Mouse (Mus musculus): ENCODE measurements around the gene Zbtb20.

The Zbtb20 gene

GRCm38 (mm10) chr16:43303245-43304197 lies 427.8 kb downstream of the Zbtb20 start:
- DNase-seq: peak; percentile 16 to 46

DNA sequence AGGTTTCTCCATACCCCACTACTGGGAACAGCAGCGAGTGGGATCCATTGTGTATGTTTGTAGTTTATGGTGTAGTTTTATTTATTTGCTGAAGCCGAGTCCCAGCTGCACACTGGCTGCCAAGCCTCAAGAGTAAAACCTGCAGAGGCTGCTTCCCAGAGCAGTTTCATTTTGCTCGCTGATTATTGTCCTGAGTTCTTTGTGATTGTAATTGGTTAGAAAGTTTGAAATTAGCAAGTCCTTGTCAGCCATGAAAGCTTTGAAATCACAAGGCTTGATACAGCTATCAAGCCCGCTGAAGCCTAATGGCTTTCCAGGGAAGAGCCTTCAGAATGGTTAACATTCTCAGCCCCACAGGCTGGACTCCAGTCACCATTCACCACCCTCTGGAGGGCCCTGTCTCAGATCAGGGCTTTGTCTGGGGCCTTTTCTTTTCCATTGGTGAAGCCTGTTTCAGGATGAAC lies 434.3 kb downstream of the Zbtb20 start:
- DNase-seq: no peak

GRCm38 (mm10) chr16:43324009-43324408 lies 448.3 kb downstream of the Zbtb20 start:
- DNase-seq: no peak

DNA sequence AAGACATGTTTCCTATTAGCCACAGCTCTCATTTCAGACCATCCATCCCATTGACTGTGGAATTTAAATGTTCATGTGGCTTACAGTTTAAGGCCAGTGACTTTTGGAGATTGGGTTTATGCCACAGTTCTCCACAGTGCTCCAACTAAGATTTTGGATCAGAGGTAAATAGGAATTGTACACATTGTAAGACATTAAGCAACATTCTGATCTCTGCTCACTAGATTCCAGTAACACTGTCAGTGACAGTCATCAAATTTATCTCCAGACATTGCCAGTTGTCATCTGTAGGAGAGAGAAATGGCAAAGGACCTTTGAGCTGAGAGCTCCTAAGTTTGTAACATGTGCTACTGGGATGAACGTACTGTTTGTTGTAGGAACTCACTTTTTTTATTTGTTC lies 452.5 kb downstream of the Zbtb20 start:
- no peak for DNase-seq

- no peak for DNase-seq
These were observed 454.5 kb downstream of the Zbtb20 start for GRCm38 (mm10) chr16:43330206-43330605.

- no peak for DNase-seq
These were observed 455.8 kb downstream of the Zbtb20 start for GRCm38 (mm10) chr16:43331440-43331839.

DNA sequence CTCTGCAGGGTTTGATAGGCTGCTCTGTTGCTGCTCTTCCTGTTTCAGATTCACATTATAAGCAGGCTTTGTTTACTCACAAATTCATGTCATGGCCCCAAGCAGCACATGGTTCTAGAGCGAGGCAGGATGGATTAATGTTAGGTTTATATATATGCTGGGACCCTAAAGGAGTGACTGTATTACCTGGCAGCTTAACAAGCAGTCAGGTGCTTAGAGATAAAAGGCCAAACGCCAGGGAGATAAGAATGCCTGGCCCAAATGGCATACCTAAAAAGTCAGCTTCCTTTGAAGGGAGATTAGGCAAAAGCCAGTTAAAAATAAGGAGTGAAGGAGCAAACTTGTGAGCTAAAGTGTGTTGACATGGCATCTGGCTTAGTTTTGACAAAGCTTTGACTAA lies 457.1 kb downstream of the Zbtb20 start:
- no peak for DNase-seq

DNA sequence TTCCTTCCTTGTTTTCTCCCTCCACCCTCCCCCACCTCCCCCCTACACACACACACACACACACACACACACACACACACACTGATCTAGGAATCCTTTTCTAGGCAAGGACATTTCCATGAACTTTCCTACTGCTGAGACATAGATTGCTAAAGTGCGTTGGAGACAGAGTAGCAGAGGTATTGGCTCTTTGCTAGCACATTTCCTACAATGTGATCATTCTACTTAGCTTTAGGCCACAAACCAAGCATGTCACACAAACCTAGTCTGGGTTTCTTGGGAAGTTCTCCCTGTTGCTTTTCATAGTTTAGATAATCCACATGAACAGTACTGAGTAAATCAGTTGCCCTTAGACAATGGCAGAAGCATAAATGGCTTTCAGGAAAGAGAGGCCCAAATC lies 457.6 kb downstream of the Zbtb20 start:
- DNase-seq: no peak

DNA sequence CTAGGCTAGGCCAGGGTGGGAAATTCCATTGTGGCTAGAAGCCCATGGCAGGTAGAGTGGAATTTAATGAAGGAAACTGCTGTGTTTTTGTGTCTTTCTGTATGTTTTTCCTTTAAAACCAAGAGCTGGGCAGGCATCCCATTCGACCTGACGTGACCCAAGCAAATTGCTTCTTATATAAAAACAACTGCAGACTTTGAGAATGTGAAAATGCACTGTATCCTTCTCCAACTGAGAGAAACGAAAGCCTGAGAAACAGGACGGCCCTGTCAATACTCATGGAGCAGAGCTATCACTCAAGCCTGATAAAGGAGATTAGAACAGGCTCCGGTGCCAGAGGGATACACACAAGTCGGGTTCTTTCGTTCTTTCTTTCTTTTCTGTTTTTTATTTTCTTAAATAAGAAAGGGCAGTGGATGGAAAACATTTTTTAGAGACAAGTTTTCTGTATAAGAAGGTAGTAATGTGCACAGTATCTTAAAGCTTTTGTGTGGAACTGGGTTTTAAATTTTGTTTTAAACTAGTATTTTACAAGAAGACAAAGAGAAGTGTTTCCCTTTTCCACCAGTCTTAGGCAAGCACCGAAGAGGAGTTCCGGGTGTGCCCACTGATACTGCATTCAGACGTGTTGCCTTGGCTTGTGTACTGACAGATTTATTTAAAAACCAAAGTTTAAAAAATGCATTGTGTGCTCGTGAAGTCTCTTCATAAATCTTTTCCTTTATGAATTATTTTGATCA lies 458.9 kb downstream of the Zbtb20 start:
- DNase-seq: peak in 1 of 2 experiments; percentile 36

DNA sequence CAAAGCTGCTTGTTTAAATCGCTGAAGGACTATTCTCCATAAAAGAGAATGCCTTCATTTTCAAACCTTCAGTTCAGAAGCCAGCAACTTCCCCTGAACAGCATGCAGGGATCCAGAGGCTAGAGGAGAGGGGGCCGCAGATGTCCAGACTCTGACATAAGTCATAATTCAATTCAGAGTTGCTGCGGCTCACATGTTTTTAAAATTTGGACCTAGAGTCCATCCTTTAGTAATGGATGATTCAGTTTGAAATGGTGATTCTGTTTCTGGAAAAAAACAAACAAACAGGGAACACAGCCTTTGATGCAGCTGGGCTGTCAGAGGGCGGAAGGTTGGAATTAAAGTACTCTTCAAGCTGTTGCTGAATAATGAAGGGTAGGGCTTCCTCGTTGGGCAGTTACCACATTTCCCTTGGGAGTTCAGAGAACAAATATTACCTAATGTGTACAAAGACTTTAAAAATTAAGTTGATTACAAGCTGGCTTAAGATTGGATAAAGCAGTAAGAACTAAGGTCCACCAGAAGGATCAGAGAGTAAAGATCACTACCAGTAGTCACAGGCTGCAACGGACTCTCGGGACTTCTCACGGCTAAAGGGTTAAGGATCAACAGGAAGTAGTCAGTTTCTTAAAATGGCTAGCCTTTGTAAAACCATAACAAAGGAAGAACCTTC lies 459.6 kb downstream of the Zbtb20 start:
- peak; percentile 31 to 56 for DNase-seq

DNA sequence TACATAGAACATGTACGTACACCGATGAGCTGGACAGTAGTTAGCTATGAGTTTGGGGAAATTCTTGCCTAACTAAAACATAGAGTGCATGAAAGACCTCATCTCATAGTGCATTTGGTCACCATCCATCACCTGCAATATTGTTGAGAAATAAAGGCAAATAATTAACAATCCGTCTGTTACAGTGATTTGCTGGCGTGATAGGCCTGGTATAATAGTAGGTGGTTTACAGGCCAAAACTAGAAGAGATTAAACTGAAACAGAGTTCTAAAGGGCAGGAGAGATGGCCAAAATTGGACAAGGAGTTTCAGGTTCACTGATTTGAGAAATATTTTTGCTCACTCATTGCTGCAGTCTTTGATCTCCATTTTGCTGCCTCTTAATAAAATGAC lies 460.1 kb downstream of the Zbtb20 start:
- no peak for DNase-seq

DNA sequence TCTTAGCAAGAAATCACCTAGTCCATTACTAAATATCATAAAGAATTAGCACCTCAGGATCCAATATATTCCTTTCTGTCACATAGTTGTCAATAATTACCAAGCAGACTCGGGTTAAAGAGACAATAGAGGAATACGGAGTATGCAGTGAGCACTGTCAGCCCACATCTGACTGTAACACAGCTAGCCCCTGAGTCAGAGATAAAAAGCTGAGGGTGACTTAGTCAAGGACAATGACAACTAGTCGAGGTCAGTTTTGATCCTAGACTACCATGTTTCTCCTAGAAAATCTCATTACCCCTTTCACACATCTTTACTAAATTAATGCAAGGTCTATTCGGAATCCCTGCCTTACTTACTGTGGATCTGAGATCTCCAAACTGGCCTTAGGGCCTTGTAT lies 465.0 kb downstream of the Zbtb20 start:
- no peak for DNase-seq

DNA sequence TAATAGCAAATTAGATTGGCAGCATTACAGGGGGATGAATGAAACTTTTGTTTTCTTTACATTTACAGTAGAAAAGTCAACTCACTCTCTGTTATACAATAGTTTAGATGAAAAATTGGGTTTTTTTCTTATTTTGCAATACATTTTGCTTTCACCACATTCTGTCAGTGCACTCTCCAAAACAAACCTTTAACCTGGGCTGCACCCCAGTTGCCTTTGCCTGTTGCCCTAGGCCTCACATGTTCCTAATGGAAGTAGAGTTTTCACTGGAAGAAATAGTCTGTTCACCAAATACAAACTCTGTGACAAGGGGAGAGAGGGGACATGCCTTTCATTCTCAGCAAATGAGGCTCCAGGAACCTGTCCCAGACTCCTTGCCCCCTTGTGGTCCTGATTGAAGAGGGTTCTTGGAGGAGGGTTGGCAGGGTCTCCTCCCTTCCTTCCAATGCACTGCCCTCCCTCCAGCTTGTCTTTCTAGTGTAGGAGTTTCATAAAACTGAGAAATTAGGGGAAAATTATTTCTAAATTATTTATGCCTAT lies 466.3 kb downstream of the Zbtb20 start:
- no peak for DNase-seq

DNA sequence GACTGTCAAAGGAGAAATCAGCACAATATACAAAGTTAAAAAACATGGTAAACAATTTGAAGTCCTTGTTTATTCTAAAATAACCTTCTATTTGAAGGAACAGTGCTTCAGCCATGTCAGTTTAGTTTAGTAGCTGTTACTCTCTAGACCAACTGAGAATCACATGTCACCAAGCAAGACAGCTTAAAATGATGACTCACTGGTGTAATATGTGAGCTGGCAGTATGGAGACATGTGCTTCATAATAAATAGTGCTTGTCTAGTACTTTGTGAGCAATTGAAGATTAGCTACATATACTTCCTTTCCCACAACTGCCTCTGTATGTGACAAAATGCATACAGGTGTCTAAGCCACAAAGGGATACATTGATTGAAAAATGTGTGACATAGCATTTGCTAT lies 470.4 kb downstream of the Zbtb20 start:
- DNase-seq: no peak

GRCm38 (mm10) chr16:43355776-43356645 lies 480.3 kb downstream of the Zbtb20 start:
- no peak for DNase-seq

DNA sequence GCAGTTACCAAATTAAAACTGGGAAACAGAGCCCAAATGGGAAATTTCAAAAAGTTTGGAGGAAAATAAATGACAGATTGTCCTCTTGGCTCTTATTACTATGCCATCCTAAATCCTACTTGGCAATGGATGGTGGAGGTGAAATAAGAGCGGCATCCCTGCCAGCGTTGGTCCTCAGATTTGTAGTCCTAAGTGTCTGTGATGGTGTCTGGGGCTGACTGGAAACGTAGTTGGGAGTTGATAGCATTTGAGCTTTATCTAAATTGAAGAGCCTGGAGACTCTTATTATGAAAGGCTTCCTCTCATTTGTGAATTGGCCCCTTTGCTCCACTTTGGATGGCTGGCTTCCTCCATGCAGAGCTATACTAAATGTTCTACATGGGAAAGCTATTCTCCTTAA lies 483.9 kb downstream of the Zbtb20 start:
- DNase-seq: no peak

GRCm38 (mm10) chr16:43360112-43360511 lies 484.4 kb downstream of the Zbtb20 start:
- DNase-seq: peak in 1 of 2 experiments; percentile 27

GRCm38 (mm10) chr16:43360838-43361480 lies 485.3 kb downstream of the Zbtb20 start:
- no peak for DNase-seq

DNA sequence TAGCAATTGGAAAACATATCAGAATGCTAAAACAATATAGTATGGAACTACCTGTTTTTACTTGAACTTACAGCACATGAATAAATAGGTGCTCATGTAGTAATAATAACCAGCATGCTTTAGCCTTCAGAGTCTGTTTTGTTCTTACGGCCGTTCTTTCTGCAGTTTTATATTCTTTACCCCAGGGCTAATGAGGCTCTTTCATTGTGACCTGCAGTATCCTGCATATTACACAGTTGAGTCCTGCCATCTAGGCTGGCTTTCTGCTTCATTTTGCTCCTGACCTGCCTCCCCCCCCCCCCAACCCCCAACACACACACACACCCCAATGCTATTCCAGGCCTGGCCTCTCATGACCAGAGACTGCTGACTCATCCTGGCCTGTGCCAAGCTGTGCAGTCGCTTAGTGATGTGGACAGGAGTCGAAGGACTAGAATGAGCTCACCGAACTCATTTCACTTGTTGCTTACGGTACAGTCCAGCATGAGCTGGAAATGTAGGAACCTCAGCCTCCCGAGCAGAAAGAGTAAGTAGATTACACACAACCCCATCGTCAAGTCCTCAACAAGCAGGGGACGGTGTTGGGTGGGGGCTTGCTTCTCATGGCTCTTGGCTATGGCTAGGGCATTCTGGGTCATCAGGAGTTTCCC lies 487.1 kb downstream of the Zbtb20 start:
- peak; percentile 81 to 87 for DNase-seq

DNA sequence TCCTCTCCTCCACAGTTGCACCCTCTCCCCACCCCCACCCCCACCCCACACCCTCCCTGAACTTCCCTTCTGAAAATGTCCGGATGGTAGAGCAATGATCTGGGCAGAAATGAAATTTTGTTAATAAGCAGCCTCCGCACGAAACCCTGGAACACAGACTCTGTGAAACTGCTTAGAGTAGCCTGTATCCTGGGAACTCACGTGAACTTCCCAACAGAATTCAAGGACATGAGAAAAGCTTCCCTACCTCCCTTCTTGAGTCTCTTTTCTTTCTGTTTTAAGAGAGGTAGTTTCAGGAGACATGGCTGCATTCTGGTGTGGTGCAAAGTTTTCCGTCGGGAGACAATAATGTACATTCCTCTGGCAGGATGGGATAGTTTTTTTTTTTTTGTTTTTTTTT lies 487.6 kb downstream of the Zbtb20 start:
- no peak for DNase-seq

Measured in lung, adult 18-20 months (tissue).